Mouse (Mus musculus): ENCODE measurements around the gene 1700020D05Rik. TPM values are rescaled to one million over a fixed set of nuclear protein-coding genes. Genes with fewer than 3 reads are reported as not detected.
A peak's percentile ranks its signal among the peaks of the same experiment; 100 is the strongest.

1700020D05Rik gene
- polyA plus RNA-seq, 1 experiment, result 0.15 TPM

DNA sequence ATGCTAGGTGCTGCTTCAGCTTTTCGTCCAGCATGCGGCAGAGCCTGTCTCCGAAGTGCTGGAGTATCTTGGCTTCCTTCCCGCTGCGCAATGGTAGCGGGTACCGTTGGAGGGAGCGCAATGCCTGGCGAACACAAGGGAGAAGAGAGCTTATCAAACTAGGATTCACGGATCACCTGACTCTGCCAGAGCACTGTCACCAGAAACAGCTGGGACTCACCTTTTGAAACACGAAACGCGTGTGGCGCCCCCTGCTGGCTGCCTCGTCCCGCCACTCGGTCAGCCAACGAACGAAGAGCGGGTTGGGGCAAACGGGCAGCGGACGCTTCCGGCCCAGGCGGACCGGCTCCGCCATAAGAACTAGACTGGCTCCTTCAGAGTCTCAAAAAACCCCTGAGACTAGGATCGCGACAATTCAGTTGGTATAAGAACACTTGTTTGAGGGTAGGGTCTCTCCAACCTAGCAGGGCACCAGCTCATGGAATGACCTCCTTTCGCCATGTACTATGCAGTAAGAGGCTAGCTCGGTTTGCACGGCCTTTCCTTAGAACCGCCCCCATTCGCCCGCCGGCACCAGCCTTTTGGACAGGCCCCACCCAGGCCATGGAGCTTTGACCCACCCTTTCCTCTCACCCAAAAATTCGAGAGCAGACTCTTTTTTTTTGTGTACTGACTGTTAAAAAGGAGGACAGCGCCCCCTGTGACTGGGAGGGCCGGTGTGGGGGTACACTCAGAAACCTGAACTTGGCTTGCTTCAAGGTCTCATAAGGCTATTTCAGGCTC is 15.6 kb downstream of the 1700020D05Rik start, which contains the start of gene Mus81:
Gene Mus81 (minus strand): TSS at position 635 of the 783 bp plus-strand sequence.
- Histone ChIP-seq H3K4me3 (ENCODE audit: insufficient read depth, poor library complexity, severe bottlenecking) (peak within 1 kb of the TSS; percentile 61), H3K79me3 (ENCODE audit: low read depth) (peaks cover 26% of the 10 kb centered on the region), H3ac (ENCODE audit: control insufficient read depth, insufficient read length, low read depth) (peak within 1 kb of the TSS; percentile 77), H3K27me3 (ENCODE audit: control insufficient read depth, insufficient read depth, insufficient read length) (no peaks in the 10 kb centered on the region), H3K79me2 (ENCODE audit: control insufficient read depth, insufficient read depth) (peaks cover 46% of the 10 kb centered on the region), H3K36me3 (ENCODE audit: control insufficient read depth, insufficient read depth) (peaks cover 43% of the 10 kb centered on the region)
- TF ChIP-seq FOSL1 (IDR thresholded peaks at IDR 0.05; ENCODE audit: insufficient read depth, low read length, poor library complexity, severe bottlenecking), result no peak
- TF ChIP-seq USF1 (IDR thresholded peaks at IDR 0.05; ENCODE audit: low read depth), result no peak
- peak; percentile 59 for TF ChIP-seq MAX (IDR thresholded peaks at IDR 0.05)
- TF ChIP-seq CTCF (IDR thresholded peaks at IDR 0.05; ENCODE audit: control insufficient read depth, insufficient read depth, insufficient read length), result peak; percentile 94
- TF ChIP-seq MYOD1 (IDR thresholded peaks at IDR 0.05; ENCODE audit: control insufficient read depth, insufficient read length, low read depth), result peak; percentile 43
- no peak for TF ChIP-seq CEBPB (IDR thresholded peaks at IDR 0.05; ENCODE audit: low read depth)
- no peak for TF ChIP-seq MYOG (IDR thresholded peaks at IDR 0.05; ENCODE audit: control insufficient read depth, extremely low read depth, insufficient read length)

DNA sequence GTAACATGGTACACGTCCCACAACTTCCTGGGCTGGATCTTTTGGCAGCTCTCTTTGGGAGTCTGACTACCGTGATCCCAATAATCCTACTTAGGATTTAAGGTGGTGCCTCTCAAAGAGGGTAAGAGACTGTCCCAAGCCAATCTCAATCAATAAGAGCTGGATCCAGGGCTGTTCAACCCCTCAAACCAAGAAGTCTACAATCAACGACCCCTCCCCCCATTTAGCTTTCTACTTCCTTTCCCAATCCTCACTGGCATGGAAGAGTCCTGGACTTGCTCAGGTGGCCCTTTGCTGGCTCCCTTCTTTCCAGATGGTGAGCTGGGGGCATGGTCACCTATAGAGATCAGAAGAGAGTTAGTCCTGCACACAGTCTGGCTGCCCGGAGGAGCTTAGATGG is 16.8 kb downstream of the 1700020D05Rik start:
- Histone ChIP-seq H3K79me3 (ENCODE audit: low read depth) (peaks cover 14% of the 10 kb centered on the region), H3K36me3 (ENCODE audit: control insufficient read depth, insufficient read depth) (peaks cover 42% of the 10 kb centered on the region), H3ac (ENCODE audit: control insufficient read depth, insufficient read length, low read depth) (peak overlapping the region; percentile 27), H3K4me3 (ENCODE audit: insufficient read depth, poor library complexity, severe bottlenecking) (no peak overlapping the region), H3K27me3 (ENCODE audit: control insufficient read depth, insufficient read depth, insufficient read length) (no peaks in the 10 kb centered on the region), H3K79me2 (ENCODE audit: control insufficient read depth, insufficient read depth) (peaks cover 34% of the 10 kb centered on the region)
- TF ChIP-seq CEBPB (IDR thresholded peaks at IDR 0.05; ENCODE audit: low read depth) (no peak), MYOD1 (IDR thresholded peaks at IDR 0.05; ENCODE audit: control insufficient read depth, insufficient read length, low read depth) (no peak)

DNA sequence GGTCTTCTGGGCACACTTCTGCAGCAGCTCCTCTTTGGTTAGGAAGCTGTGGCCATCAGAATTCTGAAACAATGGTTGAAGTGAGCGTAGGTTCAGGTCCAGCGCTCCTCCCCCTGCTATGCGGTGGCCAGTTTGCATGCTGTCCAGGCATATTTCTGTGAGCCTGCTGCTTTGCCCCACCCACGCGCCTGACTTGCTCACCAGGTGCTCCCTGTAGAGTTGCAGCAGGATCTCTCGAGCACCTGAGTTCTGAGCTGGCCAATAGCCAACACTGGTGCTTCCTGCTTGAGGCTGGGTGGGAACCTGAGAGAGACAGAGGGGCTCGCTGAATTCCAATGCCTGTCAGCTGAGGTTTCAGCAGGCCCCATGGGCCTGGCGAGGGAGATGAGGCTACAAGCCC is 17.3 kb downstream of the 1700020D05Rik start:
- no peaks in the 10 kb centered on the region for H3K27me3 ChIP-seq (ENCODE audit: control insufficient read depth, insufficient read depth, insufficient read length)
- H3K79me3 ChIP-seq (ENCODE audit: low read depth), result peaks cover 9% of the 10 kb centered on the region
- TF ChIP-seq FOSL1 (IDR thresholded peaks at IDR 0.05; ENCODE audit: insufficient read depth, low read length, poor library complexity, severe bottlenecking) (no peak), MYOG (IDR thresholded peaks at IDR 0.05; ENCODE audit: control insufficient read depth, extremely low read depth, insufficient read length) (no peak), MYOD1 (IDR thresholded peaks at IDR 0.05; ENCODE audit: control insufficient read depth, insufficient read length, low read depth) (no peak), CTCF (IDR thresholded peaks at IDR 0.05; ENCODE audit: control insufficient read depth, insufficient read depth, insufficient read length) (no peak), MAX (IDR thresholded peaks at IDR 0.05) (no peak), USF1 (IDR thresholded peaks at IDR 0.05; ENCODE audit: low read depth) (no peak), CEBPB (IDR thresholded peaks at IDR 0.05; ENCODE audit: low read depth) (no peak)
- H3K36me3 ChIP-seq (ENCODE audit: control insufficient read depth, insufficient read depth), result peaks cover 43% of the 10 kb centered on the region
- H3ac ChIP-seq (ENCODE audit: control insufficient read depth, insufficient read length, low read depth), result no peak overlapping the region
- H3K79me2 ChIP-seq (ENCODE audit: control insufficient read depth, insufficient read depth), result peaks cover 30% of the 10 kb centered on the region
- H3K4me3 ChIP-seq (ENCODE audit: insufficient read depth, poor library complexity, severe bottlenecking), result no peak overlapping the region

DNA sequence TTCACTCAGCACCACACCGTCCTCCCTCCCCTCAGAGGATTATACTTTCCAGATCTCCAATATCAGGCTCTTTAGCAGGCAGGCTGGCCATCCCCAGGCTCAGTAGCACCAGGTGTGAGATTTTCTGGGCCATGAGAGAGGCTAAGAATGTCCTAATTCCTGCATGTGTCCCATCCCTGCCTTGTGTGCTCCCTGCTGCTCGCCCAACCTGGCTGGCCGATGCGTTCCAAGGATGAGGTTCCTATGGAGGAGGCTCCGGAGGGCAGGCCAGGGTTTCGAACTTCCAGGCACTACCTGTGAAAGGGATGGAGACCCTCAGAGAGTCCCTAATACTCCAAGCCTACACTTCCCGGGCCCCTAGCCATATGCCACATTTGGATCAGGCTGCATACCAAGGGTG is 17.8 kb downstream of the 1700020D05Rik start:
- H3K36me3 ChIP-seq (ENCODE audit: control insufficient read depth, insufficient read depth), result peaks cover 47% of the 10 kb centered on the region
- no peak for TF ChIP-seq CTCF (IDR thresholded peaks at IDR 0.05; ENCODE audit: control insufficient read depth, insufficient read depth, insufficient read length)
- no peak for TF ChIP-seq MYOG (IDR thresholded peaks at IDR 0.05; ENCODE audit: control insufficient read depth, extremely low read depth, insufficient read length)
- TF ChIP-seq CEBPB (IDR thresholded peaks at IDR 0.05; ENCODE audit: low read depth), result no peak
- TF ChIP-seq MAX (IDR thresholded peaks at IDR 0.05), result no peak
- no peak for TF ChIP-seq FOSL1 (IDR thresholded peaks at IDR 0.05; ENCODE audit: insufficient read depth, low read length, poor library complexity, severe bottlenecking)
- TF ChIP-seq MYOD1 (IDR thresholded peaks at IDR 0.05; ENCODE audit: control insufficient read depth, insufficient read length, low read depth), result no peak
- TF ChIP-seq USF1 (IDR thresholded peaks at IDR 0.05; ENCODE audit: low read depth), result no peak
- H3ac ChIP-seq (ENCODE audit: control insufficient read depth, insufficient read length, low read depth), result no peak overlapping the region
- no peaks in the 10 kb centered on the region for H3K27me3 ChIP-seq (ENCODE audit: control insufficient read depth, insufficient read depth, insufficient read length)
- no peak overlapping the region for H3K4me3 ChIP-seq (ENCODE audit: insufficient read depth, poor library complexity, severe bottlenecking)
- H3K79me2 ChIP-seq (ENCODE audit: control insufficient read depth, insufficient read depth), result peaks cover 25% of the 10 kb centered on the region
- peaks cover 4% of the 10 kb centered on the region for H3K79me3 ChIP-seq (ENCODE audit: low read depth)

DNA sequence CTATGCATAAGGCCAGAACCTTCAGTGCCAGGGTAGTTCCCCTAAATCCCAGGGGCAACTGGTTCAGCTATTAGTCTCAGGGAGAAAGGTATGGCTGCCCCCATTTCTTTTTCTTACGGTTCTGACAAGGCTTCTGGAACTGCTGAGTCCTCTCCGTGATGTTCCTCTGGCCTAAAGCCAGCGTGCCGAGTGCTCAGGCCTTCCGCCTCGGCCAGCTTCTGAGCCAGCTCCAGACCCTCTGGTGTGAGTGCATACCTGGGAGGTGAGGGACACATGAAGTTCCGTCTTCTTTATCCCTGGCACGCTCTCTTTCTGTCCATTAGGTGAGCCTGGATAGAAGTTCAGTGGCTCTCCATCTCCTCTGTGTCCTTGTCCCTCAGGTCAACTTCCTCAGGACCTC is 18.2 kb downstream of the 1700020D05Rik start:
- Histone ChIP-seq H3ac (ENCODE audit: control insufficient read depth, insufficient read length, low read depth) (no peak overlapping the region), H3K27me3 (ENCODE audit: control insufficient read depth, insufficient read depth, insufficient read length) (no peaks in the 10 kb centered on the region), H3K79me3 (ENCODE audit: low read depth) (no peaks in the 10 kb centered on the region), H3K79me2 (ENCODE audit: control insufficient read depth, insufficient read depth) (peaks cover 20% of the 10 kb centered on the region), H3K36me3 (ENCODE audit: control insufficient read depth, insufficient read depth) (peaks cover 52% of the 10 kb centered on the region), H3K4me3 (ENCODE audit: insufficient read depth, poor library complexity, severe bottlenecking) (no peak overlapping the region)
- TF ChIP-seq FOSL1 (IDR thresholded peaks at IDR 0.05; ENCODE audit: insufficient read depth, low read length, poor library complexity, severe bottlenecking) (no peak), MYOG (IDR thresholded peaks at IDR 0.05; ENCODE audit: control insufficient read depth, extremely low read depth, insufficient read length) (no peak)

DNA sequence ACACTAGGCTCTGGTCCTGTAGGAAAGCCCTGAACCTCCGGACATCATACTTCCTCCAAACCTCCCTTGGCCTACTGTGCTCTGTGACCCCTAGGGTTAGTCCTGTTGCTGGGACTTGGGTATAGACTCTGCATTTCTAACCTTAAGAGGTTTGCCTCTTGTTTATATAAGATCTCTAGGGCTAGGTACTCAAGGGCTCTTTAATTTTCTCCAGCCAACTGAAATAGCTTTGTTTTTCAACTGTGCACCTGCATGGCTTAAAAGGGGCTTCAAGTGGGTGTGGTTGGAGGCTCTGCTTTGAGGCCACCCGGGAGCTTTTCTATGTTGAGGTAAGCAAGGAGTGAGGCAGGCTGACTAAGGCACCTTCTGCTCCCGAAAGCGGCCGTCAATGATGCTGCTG is 19.1 kb downstream of the 1700020D05Rik start:
- Histone ChIP-seq H3K4me3 (ENCODE audit: insufficient read depth, poor library complexity, severe bottlenecking) (no peak overlapping the region), H3K79me2 (ENCODE audit: control insufficient read depth, insufficient read depth) (peaks cover 20% of the 10 kb centered on the region), H3K27me3 (ENCODE audit: control insufficient read depth, insufficient read depth, insufficient read length) (no peaks in the 10 kb centered on the region), H3K79me3 (ENCODE audit: low read depth) (no peaks in the 10 kb centered on the region), H3ac (ENCODE audit: control insufficient read depth, insufficient read length, low read depth) (no peak overlapping the region), H3K36me3 (ENCODE audit: control insufficient read depth, insufficient read depth) (peaks cover 58% of the 10 kb centered on the region)
- TF ChIP-seq CTCF (IDR thresholded peaks at IDR 0.05; ENCODE audit: control insufficient read depth, insufficient read depth, insufficient read length) (no peak), MAX (IDR thresholded peaks at IDR 0.05) (no peak), FOSL1 (IDR thresholded peaks at IDR 0.05; ENCODE audit: insufficient read depth, low read length, poor library complexity, severe bottlenecking) (no peak), MYOD1 (IDR thresholded peaks at IDR 0.05; ENCODE audit: control insufficient read depth, insufficient read length, low read depth) (no peak), USF1 (IDR thresholded peaks at IDR 0.05; ENCODE audit: low read depth) (no peak), CEBPB (IDR thresholded peaks at IDR 0.05; ENCODE audit: low read depth) (no peak), MYOG (IDR thresholded peaks at IDR 0.05; ENCODE audit: control insufficient read depth, extremely low read depth, insufficient read length) (no peak)
